Mouse (Mus musculus) right cerebral cortex, postnatal 14 days (tissue): ENCODE results near the gene Mymk.

Source experiments
- DNase-seq: peaks from one replicate; pipeline ENCODE4 v3.0.0; 2022

Mymk gene

GRCm38 (mm10) chr2:27071978-27072377 is at the start of gene Mymk:
Mymk (minus strand) TSS chr2:27072179.
- DNase-seq = no peak

- no peak for DNase-seq
Observed at GRCm38 (mm10) chr2:27120241-27120641, 48.3 kb upstream of the Mymk start.

- DNase-seq = no peak
Observed at GRCm38 (mm10) chr2:27119766-27120165, 47.8 kb upstream of the Mymk start.

- no peak for DNase-seq
Observed at GRCm38 (mm10) chr2:27118452-27118851, 46.5 kb upstream of the Mymk start.

GRCm38 (mm10) chr2:27114169-27114568 is 42.2 kb upstream of the Mymk start:
- no peak for DNase-seq

GRCm38 (mm10) chr2:27112585-27112984 is 40.6 kb upstream of the Mymk start:
- DNase-seq = no peak

- no peak for DNase-seq
Observed at GRCm38 (mm10) chr2:27109052-27109451, 37.1 kb upstream of the Mymk start.

- DNase-seq = no peak
Observed at GRCm38 (mm10) chr2:27108144-27108543, 36.2 kb upstream of the Mymk start.

- no peak for DNase-seq
Observed at GRCm38 (mm10) chr2:27106816-27107215, 34.8 kb upstream of the Mymk start.

- no peak for DNase-seq
Observed at GRCm38 (mm10) chr2:27103554-27103953, 31.6 kb upstream of the Mymk start.

GRCm38 (mm10) chr2:27097776-27098175 is 25.8 kb upstream of the Mymk start:
- no peak for DNase-seq

GRCm38 (mm10) chr2:27097241-27097656 is 25.3 kb upstream of the Mymk start:
- no peak for DNase-seq

- peak; percentile 40 for DNase-seq
Observed at GRCm38 (mm10) chr2:27096341-27096981, 24.5 kb upstream of the Mymk start.

GRCm38 (mm10) chr2:27095178-27095577 is 23.2 kb upstream of the Mymk start:
- DNase-seq = no peak

GRCm38 (mm10) chr2:27089238-27089637 is 17.3 kb upstream of the Mymk start:
- no peak for DNase-seq

- DNase-seq = no peak
Observed at GRCm38 (mm10) chr2:27088700-27089099, 16.7 kb upstream of the Mymk start.

GRCm38 (mm10) chr2:27088071-27088644 is 16.2 kb upstream of the Mymk start:
- DNase-seq = no peak

GRCm38 (mm10) chr2:27087581-27087980 is 15.6 kb upstream of the Mymk start:
- DNase-seq = no peak

- DNase-seq = no peak
Observed at GRCm38 (mm10) chr2:27086483-27087010, 14.6 kb upstream of the Mymk start.

- DNase-seq = no peak
Observed at GRCm38 (mm10) chr2:27085801-27086200, 13.8 kb upstream of the Mymk start.

GRCm38 (mm10) chr2:27084963-27085362 is 13.0 kb upstream of the Mymk start:
- no peak for DNase-seq

GRCm38 (mm10) chr2:27083761-27084475 is 11.9 kb upstream of the Mymk start:
- DNase-seq = no peak

- DNase-seq = no peak
Observed at GRCm38 (mm10) chr2:27079649-27080048, 7.7 kb upstream of the Mymk start.

- DNase-seq = peak; percentile 67
Observed at GRCm38 (mm10) chr2:27079152-27079584, 7.2 kb upstream of the Mymk start, which contains the start of gene Adamtsl2. Adamtsl2 (plus strand) TSS chr2:27079379.
